Mouse (Mus musculus) olfactory bulb, adult 2 months (tissue): ENCODE results near the gene Vta1. TPM values are rescaled to one million over a fixed set of nuclear protein-coding genes. Genes with fewer than 3 reads are reported as not detected.

Experiments used
- H3K27ac ChIP-seq: fragments of 200-500 bp; 2 replicates; pipeline ENCODE4 v1.5.1; 2012; ENCODE audit warnings: low read depth, low read length; ENCODE audit not compliant: insufficient read depth
- H3K4me1 ChIP-seq: fragments of 200-500 bp; 2 replicates; pipeline ENCODE4 v1.6.1; 2012; ENCODE audit warnings: low read length; ENCODE audit not compliant: control insufficient read depth, insufficient read depth
- H3K4me3 ChIP-seq: fragments of 200-500 bp; 2 replicates; pipeline ENCODE4 v1.5.1; 2012; ENCODE audit warnings: mild to moderate bottlenecking, low read depth, low read length, moderate library complexity; ENCODE audit not compliant: insufficient read depth
- CTCF ChIP-seq: fragments of 200-500 bp; IDR thresholded peaks from 2 replicates; pipeline ENCODE4 v1.5.1; 2012; ENCODE audit warnings: low read depth, mild to moderate bottlenecking, low read length, moderate library complexity; ENCODE audit not compliant: insufficient read depth
- POLR2A ChIP-seq: fragments of 200-500 bp; IDR thresholded peaks from 2 replicates; pipeline ENCODE4 v1.6.1; 2012; ENCODE audit warnings: mild to moderate bottlenecking, low read depth, low read length, moderate library complexity; ENCODE audit not compliant: insufficient read depth
- WGBS: fragments of 180-500 bp; shearing (Covaris S2); methylation state at CpG from one replicate; pipeline ENCODE4 v1.1.7; 2018; 5-methylcytosine and 5-hydroxymethylcytosine counted together
- polyA plus RNA-seq: library from polyadenylated mRNA; stranded (reverse); fragments of >200 nt; gene quantifications from 2 replicates; pipeline ENCODE4 v1.2.4, GENCODE M21; 2012; ENCODE audit warnings: low replicate concordance; ENCODE audit not compliant: missing spikeins, insufficient read depth, insufficient read length

Gene Vta1
- not detected in 2 replicates for polyA plus RNA-seq

- 1% methylated on average over 50 of the region's 50 CpGs for WGBS
- Histone ChIP-seq H3K4me3 (peak within 1 kb of the TSS; percentile 83), H3K27ac (no peak within 1 kb of the TSS), H3K4me1 (no peaks in the 10 kb centered on the region)
- TF ChIP-seq CTCF (no peak), POLR2A (no peak; the same call in 1 of the 2 replicates)
Observed at GRCm38 (mm10) chr10:14705072-14706066, at the start of gene Vta1, which contains the start of gene Nmbr. TSS of gene Vta1 (minus strand) at chr10:14705560. TSS of gene Nmbr (plus strand) at chr10:14705591.

- Histone ChIP-seq H3K27ac (no peak overlapping the region), H3K4me3 (no peak overlapping the region), H3K4me1 (no peaks in the 10 kb centered on the region)
- TF ChIP-seq POLR2A, result no peak
- no peak for TF ChIP-seq CTCF
- 10% methylated on average over 2 of the region's 2 CpGs for WGBS
Observed at GRCm38 (mm10) chr10:14734285-14734684, 28.9 kb upstream of the Vta1 start.

GRCm38 (mm10) chr10:14725671-14726070 lies 20.3 kb upstream of the Vta1 start:
- no peak for TF ChIP-seq POLR2A
- no peak for TF ChIP-seq CTCF
- H3K4me3 ChIP-seq, result no peak overlapping the region
- no peak overlapping the region for H3K27ac ChIP-seq
- no peaks in the 10 kb centered on the region for H3K4me1 ChIP-seq
- WGBS, result 63% methylated on average over 9 of the region's 9 CpGs

GRCm38 (mm10) chr10:14718114-14718513 lies 12.8 kb upstream of the Vta1 start, which contains the start of gene Gje1:
TSS of gene Gje1 (minus strand) at chr10:14718214.
- no peaks in the 10 kb centered on the region for H3K4me1 ChIP-seq
- 55% methylated on average over 3 of the region's 3 CpGs for WGBS
- no peak within 1 kb of the TSS for H3K4me3 ChIP-seq

GRCm38 (mm10) chr10:14703830-14704420 lies 1.4 kb downstream of the Vta1 start:
- 12% methylated on average over 4 of the region's 4 CpGs for WGBS

More at GRCm38 (mm10) chr10:14718114-14718513, 12.8 kb upstream of the Vta1 start, which contains the start of gene Gje1:
- no peak within 1 kb of the TSS for H3K27ac ChIP-seq
- TF ChIP-seq CTCF, result no peak
- TF ChIP-seq POLR2A, result no peak

GRCm38 (mm10) chr10:14703239-14703638 lies 2.1 kb downstream of the Vta1 start:
- Histone ChIP-seq H3K4me1 (no peaks in the 10 kb centered on the region), H3K4me3 (no peak overlapping the region), H3K27ac (no peak overlapping the region)
- 28% methylated on average over 1 of the region's 1 CpGs for WGBS
- TF ChIP-seq CTCF (no peak), POLR2A (no peak)

More at GRCm38 (mm10) chr10:14703830-14704420, 1.4 kb downstream of the Vta1 start:
- TF ChIP-seq POLR2A, result no peak
- TF ChIP-seq CTCF, result no peak
- Histone ChIP-seq H3K4me3 (no peak overlapping the region), H3K27ac (no peak overlapping the region), H3K4me1 (no peaks in the 10 kb centered on the region)

GRCm38 (mm10) chr10:14690349-14690748 lies 15.0 kb downstream of the Vta1 start:
- no peak overlapping the region for H3K4me3 ChIP-seq
- TF ChIP-seq POLR2A (no peak), CTCF (no peak)
- H3K4me1 ChIP-seq, result no peaks in the 10 kb centered on the region
- H3K27ac ChIP-seq, result no peak overlapping the region
- 56% methylated on average over 3 of the region's 3 CpGs for WGBS

- Histone ChIP-seq H3K27ac (no peak overlapping the region), H3K4me1 (no peaks in the 10 kb centered on the region), H3K4me3 (no peak overlapping the region)
- no peak for TF ChIP-seq POLR2A
- TF ChIP-seq CTCF, result no peak
- 89% methylated on average over 6 of the region's 6 CpGs for WGBS
Observed at GRCm38 (mm10) chr10:14688785-14689442, 16.4 kb downstream of the Vta1 start.
